Mouse (Mus musculus): ENCODE measurements around the gene Creld1.

GRCm38 (mm10) chr6:113482477-113483099, 509 bp upstream of the Creld1 start:
- 0 out of 2 replicates have a peak, but pooled peaks have one; percentile 77 for TF ChIP-seq POLR2A (IDR thresholded peaks at IDR 0.05; ENCODE audit: extremely low read depth, insufficient read depth, low read length)
- 0 out of 2 replicates have a peak, but pooled peaks have one; percentile 21 for TF ChIP-seq CTCF (IDR thresholded peaks at IDR 0.05; ENCODE audit: low read depth, low read length)
